Mouse (Mus musculus) hindbrain, embryonic 16.5 days (tissue): Measurements from ENCODE around the gene Trim25. TPM values are rescaled to one million over a fixed set of nuclear protein-coding genes. Genes with fewer than 3 reads are reported as not detected.
A peak's percentile ranks its signal among the peaks of the same experiment; 100 is the strongest.

Source experiments
- ATAC-seq: fragments of 200-750 bp; cut with Nextera tagmentation; 2 replicates; pipeline ENCODE4 v1.8.0; 2017; ENCODE audit warnings: moderate TSS enrichment, moderate library complexity
- H3K27ac ChIP-seq: fragments of 300-500 bp; sonication (generic); 2 replicates; pipeline ENCODE4 v1.5.1; 2014; ENCODE audit warnings: low read depth, mild to moderate bottlenecking, control low read depth, low read length, moderate library complexity
- H3K27me3 ChIP-seq: fragments of 300-500 bp; sonication (generic); replicated peaks from 2 replicates; pipeline ENCODE4 v1.6.1; 2014; ENCODE audit warnings: low read length; ENCODE audit not compliant: control insufficient read depth, insufficient read depth
- H3K36me3 ChIP-seq: fragments of 300-500 bp; sonication (generic); 2 replicates; pipeline ENCODE4 v1.6.1; 2014; ENCODE audit warnings: mild to moderate bottlenecking, low read length, moderate library complexity, mixed read lengths; ENCODE audit not compliant: control insufficient read depth, insufficient read depth
- H3K4me1 ChIP-seq: fragments of 300-500 bp; sonication (generic); 2 replicates; pipeline ENCODE4 v1.6.1; 2014; ENCODE audit warnings: low read depth, low read length; ENCODE audit not compliant: control insufficient read depth, insufficient read depth
- H3K4me2 ChIP-seq: fragments of 300-500 bp; sonication (generic); 2 replicates; pipeline ENCODE4 v1.6.1; 2014; ENCODE audit warnings: mild to moderate bottlenecking, low read length, control low read depth, moderate library complexity
- H3K4me3 ChIP-seq: fragments of 300-500 bp; sonication (generic); 2 replicates; pipeline ENCODE4 v1.5.1; 2014; ENCODE audit warnings: mild to moderate bottlenecking, low read length, control low read depth, moderate library complexity
- H3K9ac ChIP-seq: fragments of 300-500 bp; sonication (generic); 2 replicates; pipeline ENCODE4 v1.6.1; 2014; ENCODE audit warnings: low read depth, mild to moderate bottlenecking, control low read depth, low read length, moderate library complexity
- H3K9me3 ChIP-seq: fragments of 300-500 bp; sonication (generic); 2 replicates; pipeline ENCODE4 v1.6.1; 2014; ENCODE audit warnings: mild to moderate bottlenecking, low read length, moderate library complexity; ENCODE audit not compliant: control insufficient read depth
- WGBS: fragments of 180-500 bp; shearing (Covaris S2); extraction: QIAGEN DNeasy Blood & Tissue Kit; methylation state at CpG from one replicate; pipeline ENCODE4 v1.1.7; 2014; 5-methylcytosine and 5-hydroxymethylcytosine counted together
- polyA plus RNA-seq: library from polyadenylated mRNA; unstranded; fragments of >200 nt; fragmentation: Nextera tagmentation; extraction: Ambion mirVana; gene quantifications from 2 replicates; pipeline ENCODE4 v1.2.1, GENCODE M21; 2015

Gene Trim25
- polyA plus RNA-seq, result 4.6 and 5.4 TPM in 2 replicates

GRCm38 (mm10) chr11:88998974-88999722 is at the start of gene Trim25:
Gene Trim25 (plus strand): TSS chr11:88999376.
- WGBS, result 3% methylated on average over 48 of the region's 48 CpGs
- Histone ChIP-seq H3K27me3 (peaks cover 21% of the 10 kb centered on the region), H3K27ac (no peak within 1 kb of the TSS; the same call in 1 of the 2 replicates), H3K9ac (peak within 1 kb of the TSS; percentile 51; the same call in 1 of the 2 replicates), H3K36me3 (no peaks in the 10 kb centered on the region), H3K4me3 (peak within 1 kb of the TSS; percentile 42), H3K4me1 (peaks cover 3% of the 10 kb centered on the region; the same call in 1 of the 2 replicates), H3K9me3 (no peaks in the 10 kb centered on the region), H3K4me2 (peak within 1 kb of the TSS; percentile 55)
- peak; percentile 42; the same call in 1 of the 2 replicates for ATAC-seq

- Histone ChIP-seq H3K27ac (no peak overlapping the region), H3K36me3 (peaks cover 4% of the 10 kb centered on the region), H3K4me1 (0 out of 2 replicates have a peak, but pooled peaks cover 3% of the 10 kb centered on the region), H3K9me3 (no peaks in the 10 kb centered on the region), H3K9ac (no peak overlapping the region), H3K4me3 (no peak overlapping the region), H3K27me3 (no peaks in the 10 kb centered on the region), H3K4me2 (no peak overlapping the region)
- WGBS, result 92% methylated on average over 8 of the region's 8 CpGs
- no peak for ATAC-seq
Measured at GRCm38 (mm10) chr11:88949802-88950639, 49.2 kb upstream of the Trim25 start.

DNA sequence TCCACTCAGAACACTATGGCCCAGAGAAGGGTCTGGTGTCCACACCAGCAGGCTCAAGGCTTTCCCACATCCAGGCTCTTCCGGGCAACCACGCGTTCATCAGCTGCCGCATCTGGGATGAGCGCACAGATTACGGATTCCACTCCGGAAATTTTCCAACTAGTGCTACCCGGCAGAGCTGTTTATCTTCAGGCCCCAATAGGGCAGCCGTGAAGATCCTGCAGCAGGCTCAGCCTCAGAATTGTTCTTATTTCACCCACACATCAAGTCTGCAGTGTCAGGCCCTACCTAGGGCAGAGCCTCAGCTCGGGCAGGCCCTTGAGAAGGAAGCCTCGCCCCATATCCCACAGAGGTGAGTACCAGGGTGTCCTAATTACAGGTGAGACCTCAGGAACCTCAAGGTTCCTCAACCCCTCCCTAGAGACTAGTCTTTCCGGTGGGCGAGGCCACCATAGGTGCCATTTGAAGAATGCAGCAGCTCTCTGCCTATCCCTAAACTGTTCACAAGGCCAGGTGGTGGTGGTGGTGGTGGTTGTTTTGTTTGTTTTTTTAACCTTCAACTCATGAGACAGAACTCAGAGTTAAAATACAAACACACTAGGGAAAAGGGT is 48.4 kb upstream of the Trim25 start:
- Histone ChIP-seq H3K4me1 (0 out of 2 replicates have a peak, but pooled peaks cover 3% of the 10 kb centered on the region), H3K9ac (no peak overlapping the region), H3K27me3 (no peaks in the 10 kb centered on the region), H3K9me3 (no peaks in the 10 kb centered on the region), H3K4me2 (no peak overlapping the region), H3K36me3 (no peaks in the 10 kb centered on the region; the same call in 1 of the 2 replicates), H3K27ac (no peak overlapping the region), H3K4me3 (no peak overlapping the region)
- WGBS, result 89% methylated on average over 13 of the region's 13 CpGs
- no peak for ATAC-seq

DNA sequence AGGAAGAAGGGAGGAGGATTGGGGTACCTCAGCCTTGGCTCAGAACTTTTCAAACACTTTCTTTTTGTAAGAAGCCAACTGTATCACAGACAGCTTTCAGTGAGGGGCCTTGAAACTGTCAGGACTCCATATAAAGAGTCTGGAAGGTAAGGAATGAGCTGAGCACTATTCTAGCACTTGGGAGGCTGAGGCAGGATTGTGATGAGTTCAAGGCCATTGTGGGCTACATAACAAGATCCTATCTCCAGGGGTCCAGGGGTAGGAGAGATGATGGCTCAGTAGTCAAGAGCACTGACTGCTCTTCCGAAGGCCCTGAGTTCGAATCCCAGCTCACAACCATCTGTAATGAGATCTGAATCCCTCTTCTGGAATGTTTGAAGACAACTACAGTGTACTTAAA is 47.6 kb upstream of the Trim25 start:
- WGBS, result 90% methylated on average over 2 of the region's 2 CpGs
- H3K27me3 ChIP-seq, result no peaks in the 10 kb centered on the region
- no peak for ATAC-seq

DNA sequence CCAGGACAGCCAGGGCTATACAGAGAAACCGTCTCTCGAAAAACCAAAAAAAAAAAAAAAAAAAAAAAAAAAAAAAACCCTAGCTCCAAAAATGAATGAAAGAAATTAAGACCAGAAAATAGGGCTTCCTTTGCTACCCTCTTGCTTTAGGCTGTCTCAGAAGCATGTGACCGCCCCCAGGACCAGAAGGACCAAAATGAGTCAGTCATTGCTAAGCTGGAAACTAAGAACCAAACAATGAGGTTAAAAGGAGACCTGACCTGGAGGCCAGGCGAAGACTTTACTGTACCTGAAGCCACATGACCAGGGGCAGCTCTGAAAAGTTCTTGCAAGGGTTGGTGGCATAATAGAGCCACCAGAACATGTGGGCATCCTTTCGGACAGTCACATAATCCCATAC is 47.1 kb upstream of the Trim25 start:
- no peak for ATAC-seq

More for the DNA sequence above, 47.6 kb upstream of the Trim25 start:
- Histone ChIP-seq H3K27ac (no peak overlapping the region), H3K4me3 (no peak overlapping the region), H3K36me3 (no peaks in the 10 kb centered on the region; the same call in 1 of the 2 replicates), H3K4me2 (no peak overlapping the region), H3K9ac (no peak overlapping the region), H3K4me1 (0 out of 2 replicates have a peak, but pooled peaks cover 3% of the 10 kb centered on the region), H3K9me3 (no peaks in the 10 kb centered on the region)

DNA sequence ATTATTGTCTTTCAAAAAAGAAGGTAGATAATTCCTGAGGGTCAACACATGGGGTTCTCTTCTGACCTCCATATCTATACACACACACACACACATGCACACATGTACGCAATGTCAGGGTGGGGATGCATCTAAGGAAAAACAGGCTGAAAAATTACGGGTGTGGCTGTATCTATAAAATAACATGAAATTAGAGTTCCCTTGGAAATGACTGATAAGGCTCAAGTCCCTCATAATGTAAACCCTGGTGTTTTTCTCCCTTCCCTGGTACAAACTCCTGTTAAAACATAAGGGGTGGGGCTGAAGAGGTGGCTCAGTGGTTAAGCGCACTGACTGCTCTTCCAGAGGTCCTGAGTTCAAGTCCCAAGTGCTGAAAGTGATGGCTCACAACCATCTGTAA is 45.6 kb upstream of the Trim25 start:
- 97% methylated on average over 3 of the region's 3 CpGs for WGBS
- Histone ChIP-seq H3K9ac (no peak overlapping the region), H3K9me3 (no peaks in the 10 kb centered on the region), H3K4me3 (no peak overlapping the region), H3K27ac (no peak overlapping the region), H3K36me3 (no peaks in the 10 kb centered on the region; the same call in 1 of the 2 replicates), H3K27me3 (no peaks in the 10 kb centered on the region), H3K4me2 (no peak overlapping the region), H3K4me1 (0 out of 2 replicates have a peak, but pooled peaks cover 3% of the 10 kb centered on the region)
- no peak for ATAC-seq

More for the DNA sequence above, 47.1 kb upstream of the Trim25 start:
- H3K27me3 ChIP-seq, result no peaks in the 10 kb centered on the region
- no peak overlapping the region for H3K27ac ChIP-seq
- H3K4me1 ChIP-seq, result 0 out of 2 replicates have a peak, but pooled peaks cover 3% of the 10 kb centered on the region
- no peaks in the 10 kb centered on the region; the same call in 1 of the 2 replicates for H3K36me3 ChIP-seq
- no peaks in the 10 kb centered on the region for H3K9me3 ChIP-seq
- no peak overlapping the region for H3K9ac ChIP-seq
- no peak overlapping the region for H3K4me2 ChIP-seq
- WGBS, result 96% methylated on average over 5 of the region's 5 CpGs
- no peak overlapping the region for H3K4me3 ChIP-seq

DNA sequence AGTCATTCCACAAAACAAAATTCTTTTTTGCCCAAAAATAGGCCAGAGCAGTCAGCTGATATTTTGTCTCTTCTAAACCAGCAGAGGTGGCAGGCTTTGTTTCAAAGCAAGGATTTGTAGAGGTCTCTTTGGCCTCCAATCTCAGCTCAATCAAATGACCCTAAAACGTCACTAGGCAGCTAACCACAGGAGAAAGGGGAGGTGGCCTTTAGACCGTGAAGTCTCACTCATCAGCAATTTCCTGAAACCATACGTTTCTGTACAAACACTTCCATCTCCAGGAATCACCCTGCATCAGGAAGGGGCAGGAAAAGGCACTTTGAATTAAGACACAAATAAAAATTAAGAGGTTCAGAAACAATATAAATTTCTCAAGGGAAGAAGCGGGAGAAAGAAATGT is 44.4 kb upstream of the Trim25 start:
- no peak for ATAC-seq
- peak overlapping the region; percentile 69 for H3K4me2 ChIP-seq
- H3K4me1 ChIP-seq, result 0 out of 2 replicates have a peak, but pooled peaks cover 3% of the 10 kb centered on the region
- no peaks in the 10 kb centered on the region; the same call in 1 of the 2 replicates for H3K36me3 ChIP-seq
- peak overlapping the region; percentile 63 for H3K4me3 ChIP-seq
- peak overlapping the region; percentile 66 for H3K9ac ChIP-seq
- H3K27ac ChIP-seq, result peak overlapping the region; percentile 75
- 0% methylated on average over 4 of the region's 4 CpGs for WGBS
- H3K9me3 ChIP-seq, result no peaks in the 10 kb centered on the region
- no peaks in the 10 kb centered on the region for H3K27me3 ChIP-seq

DNA sequence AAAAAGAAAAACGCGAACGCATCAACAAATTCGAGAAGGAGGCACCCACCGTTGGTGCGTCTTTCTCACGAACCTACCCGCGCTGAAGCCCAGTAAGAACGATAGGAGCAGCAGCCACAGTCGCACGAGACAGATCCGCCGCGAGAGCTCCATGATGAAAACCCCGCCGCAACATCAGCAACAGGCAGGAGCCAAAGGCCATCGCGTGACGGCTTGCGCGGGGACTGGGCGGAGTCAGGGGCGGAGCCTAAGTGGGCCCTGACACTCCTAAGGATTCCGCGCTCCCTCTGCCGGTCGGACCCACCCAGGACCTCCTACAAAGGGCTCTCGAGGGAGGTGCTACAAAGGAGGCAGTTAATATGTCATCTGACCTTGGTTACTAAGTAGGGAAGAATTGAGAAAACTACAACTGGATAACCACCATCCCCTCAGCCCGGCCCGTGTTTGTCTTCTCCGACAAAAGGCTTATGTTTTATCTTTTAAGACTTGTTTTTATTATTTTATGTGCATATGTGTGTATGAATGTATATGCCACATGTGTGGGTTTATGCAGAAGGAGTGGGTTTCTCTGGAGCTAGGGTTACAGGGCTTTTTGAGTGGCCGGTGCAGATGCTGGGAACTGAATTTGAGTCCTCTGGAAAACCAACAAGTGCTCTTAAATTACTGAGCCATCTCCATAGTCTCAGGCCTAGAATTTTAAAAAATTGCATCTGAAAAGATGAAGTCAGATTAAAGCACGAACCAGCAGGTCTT is 43.8 kb upstream of the Trim25 start, which contains the start of gene Scpep1:
TSS of gene Scpep1 (minus strand) at position 249 of the 753 bp plus-strand sequence.
- Histone ChIP-seq H3K9ac (peak within 1 kb of the TSS; percentile 66), H3K27ac (peak within 1 kb of the TSS; percentile 75), H3K4me2 (peak within 1 kb of the TSS; percentile 69), H3K36me3 (no peaks in the 10 kb centered on the region; the same call in 1 of the 2 replicates), H3K9me3 (no peaks in the 10 kb centered on the region), H3K4me3 (peak within 1 kb of the TSS; percentile 63), H3K27me3 (no peaks in the 10 kb centered on the region), H3K4me1 (0 out of 2 replicates have a peak, but pooled peaks cover 3% of the 10 kb centered on the region)
- peak; percentile 98 for ATAC-seq
- 5% methylated on average over 34 of the region's 34 CpGs for WGBS
